Mouse (Mus musculus) erythroid progenitor cell, adult 5-6 weeks (primary cell): Measurements from ENCODE around the gene Nap1l4. TPM values are rescaled to one million over a fixed set of nuclear protein-coding genes. Genes with fewer than 3 reads are reported as not detected.
"Not testable (repeated sequence)": the region's sequence is repeated elsewhere in the genome, so short reads cannot be mapped to it uniquely, and the experiment has no call there.

ENCODE experiments used
- ATAC-seq: replicated peaks from 2 replicates; pipeline ENCODE4 v1.8.0; 2016; ENCODE audit warnings: moderate number of reproducible peaks, mild to moderate bottlenecking, moderate TSS enrichment, inconsistent platforms; ENCODE audit not compliant: poor library complexity, low FRiP score, severe bottlenecking
- total RNA-seq, 2 experiments: library from RNA; stranded (forward) in 1 of 2; stranded (reverse) in 1 of 2; fragments of 150-400 nt in 1 of 2; fragments of 186-747, 209-891 nt in 1 of 2; gene quantifications; 2 replicates each; pipeline versions ENCODE4 v1.2.3 to v1.2.4; 2015 to 2017; ENCODE audit warnings: low replicate concordance in 2 of 2

Nap1l4 gene
- total RNA-seq (2015; ENCODE audit: low replicate concordance): 114 and 120 TPM in 2 replicates
- total RNA-seq (2017; ENCODE audit: low replicate concordance): 158 and 165 TPM in 2 replicates

GRCm38 (mm10) chr7:143548976-143549457 lies at the start of gene Nap1l4:
Nap1l4 (minus strand) TSS chr7:143549106.
- ATAC-seq: peak; percentile 93

- no peak for ATAC-seq
These were observed 46.0 kb upstream of the Nap1l4 start for GRCm38 (mm10) chr7:143594865-143595264.

- no peak for ATAC-seq
These were observed 43.3 kb upstream of the Nap1l4 start for GRCm38 (mm10) chr7:143592255-143592654.

- ATAC-seq: no peak
These were observed 39.1 kb upstream of the Nap1l4 start for GRCm38 (mm10) chr7:143588006-143588405.

- no peak for ATAC-seq
These were observed 38.7 kb upstream of the Nap1l4 start for GRCm38 (mm10) chr7:143587586-143587985.

GRCm38 (mm10) chr7:143583956-143584355 lies 35.0 kb upstream of the Nap1l4 start:
- ATAC-seq: peak; percentile 71

GRCm38 (mm10) chr7:143583025-143583424 lies 34.1 kb upstream of the Nap1l4 start:
- no peak for ATAC-seq

- no peak for ATAC-seq
These were observed 26.8 kb upstream of the Nap1l4 start for GRCm38 (mm10) chr7:143575751-143576150.

- peak; percentile 85 for ATAC-seq
These were observed 16.7 kb upstream of the Nap1l4 start for GRCm38 (mm10) chr7:143565648-143566039.

GRCm38 (mm10) chr7:143565015-143565647 lies 16.2 kb upstream of the Nap1l4 start:
- peak; percentile 53 for ATAC-seq

GRCm38 (mm10) chr7:143563787-143564186 lies 14.9 kb upstream of the Nap1l4 start:
- ATAC-seq: no peak

GRCm38 (mm10) chr7:143557616-143558015 lies 8.7 kb upstream of the Nap1l4 start:
- ATAC-seq: peak; percentile 73

- peak; percentile 90 for ATAC-seq
These were observed 8.2 kb upstream of the Nap1l4 start for GRCm38 (mm10) chr7:143556964-143557610.

- no peak for ATAC-seq
These were observed 798 bp upstream of the Nap1l4 start for GRCm38 (mm10) chr7:143549588-143550220.

- peak; percentile 64 for ATAC-seq
These were observed 510 bp downstream of the Nap1l4 start for GRCm38 (mm10) chr7:143548231-143548961.

- no peak for ATAC-seq
These were observed 2.4 kb downstream of the Nap1l4 start for GRCm38 (mm10) chr7:143546554-143546953.

- no peak for ATAC-seq
These were observed 4.5 kb downstream of the Nap1l4 start for GRCm38 (mm10) chr7:143544368-143544767.

- ATAC-seq: no peak
These were observed 10.2 kb downstream of the Nap1l4 start for GRCm38 (mm10) chr7:143538671-143539070.

GRCm38 (mm10) chr7:143538229-143538628 lies 10.7 kb downstream of the Nap1l4 start:
- ATAC-seq: not testable (repeated sequence)

- no peak for ATAC-seq
These were observed 12.7 kb downstream of the Nap1l4 start for GRCm38 (mm10) chr7:143536251-143536650.
